Mouse (Mus musculus) limb, embryonic 15.5 days (tissue): ENCODE measurements around the gene Prss45. TPM values are rescaled to one million over a fixed set of nuclear protein-coding genes. Genes with fewer than 3 reads are reported as not detected.
"Not testable (repeated sequence)": the region's sequence is repeated elsewhere in the genome, so short reads cannot be mapped to it uniquely, and the experiment has no call there.

Experiments
- ATAC-seq: fragments of 200-750 bp; cut with Nextera tagmentation; 2 replicates; pipeline ENCODE4 v1.8.0; 2017; ENCODE audit warnings: low read depth, moderate TSS enrichment; ENCODE audit not compliant: insufficient number of reproducible peaks, low FRiP score, low TSS enrichment
- H3K27ac ChIP-seq: fragments of 300-500 bp; sonication (generic); 2 replicates; pipeline ENCODE4 v1.5.1; 2015; ENCODE audit warnings: moderate library complexity, mild to moderate bottlenecking, inconsistent platforms
- H3K27me3 ChIP-seq: fragments of 300-500 bp; sonication (generic); 2 replicates; pipeline ENCODE4 v1.6.1; 2015; ENCODE audit warnings: inconsistent platforms
- H3K36me3 ChIP-seq: fragments of 300-500 bp; sonication (generic); 2 replicates; pipeline ENCODE4 v1.6.1; 2015; ENCODE audit warnings: inconsistent platforms
- H3K4me1 ChIP-seq: fragments of 300-500 bp; sonication (generic); 2 replicates; pipeline ENCODE4 v1.6.1; 2015; ENCODE audit warnings: inconsistent platforms
- H3K4me2 ChIP-seq: fragments of 300-500 bp; sonication (generic); 2 replicates; pipeline ENCODE4 v1.6.1; 2015; ENCODE audit warnings: mild to moderate bottlenecking, inconsistent platforms
- H3K4me3 ChIP-seq: fragments of 300-500 bp; sonication (generic); 2 replicates; pipeline ENCODE4 v1.5.1; 2015; ENCODE audit warnings: mild to moderate bottlenecking, inconsistent platforms
- H3K9ac ChIP-seq: fragments of 300-500 bp; sonication (generic); 2 replicates; pipeline ENCODE4 v1.6.1; 2015; ENCODE audit warnings: inconsistent platforms
- H3K9me3 ChIP-seq: fragments of 300-500 bp; sonication (generic); 2 replicates; pipeline ENCODE4 v1.6.1; 2016; ENCODE audit warnings: inconsistent platforms
- WGBS: fragments of 180-500 bp; shearing (Covaris S2); methylation state at CpG from one replicate; pipeline ENCODE4 v1.1.7; 2015; 5-methylcytosine and 5-hydroxymethylcytosine counted together
- polyA plus RNA-seq: library from polyadenylated mRNA; unstranded; fragments of >200 nt; fragmentation: Nextera tagmentation; extraction: Ambion mirVana; gene quantifications from 2 replicates; pipeline ENCODE4 v1.2.1, GENCODE M21; 2015

Gene Prss45
- polyA plus RNA-seq, result not detected in 2 replicates

DNA sequence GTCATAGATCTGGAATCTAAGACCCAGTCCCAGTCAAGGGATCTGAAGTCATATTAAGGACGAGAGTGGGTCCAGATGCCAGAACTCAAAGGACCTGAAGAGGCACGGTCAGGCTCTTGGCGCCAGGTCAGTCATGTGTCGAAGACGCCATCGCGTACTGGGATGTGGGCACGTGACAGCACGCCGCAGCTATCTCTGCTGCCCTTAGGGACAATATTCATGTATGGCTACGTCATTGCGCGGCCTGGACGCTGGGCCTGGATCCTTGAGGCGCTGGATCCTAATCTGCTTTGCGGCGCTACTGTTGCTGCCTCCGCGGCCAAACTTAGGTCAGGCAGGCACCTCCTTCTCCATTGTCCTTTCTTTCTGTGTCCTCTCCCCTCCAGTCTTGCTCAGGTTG lies at the start of gene Prss45:
Prss45 (plus strand) TSS at position 178 of the 400 bp plus-strand sequence.
- no peak within 1 kb of the TSS for H3K9ac ChIP-seq
- ATAC-seq, result no peak
- H3K36me3 ChIP-seq, result no peaks in the 10 kb centered on the region
- peaks cover 3% of the 10 kb centered on the region; the same call in 1 of the 2 replicates for H3K4me1 ChIP-seq
- H3K27ac ChIP-seq, result no peak within 1 kb of the TSS
- H3K4me2 ChIP-seq, result no peak within 1 kb of the TSS
- 80% methylated on average over 19 of the region's 19 CpGs for WGBS
- no peaks in the 10 kb centered on the region for H3K27me3 ChIP-seq
- no peaks in the 10 kb centered on the region for H3K9me3 ChIP-seq
- no peak within 1 kb of the TSS for H3K4me3 ChIP-seq

DNA sequence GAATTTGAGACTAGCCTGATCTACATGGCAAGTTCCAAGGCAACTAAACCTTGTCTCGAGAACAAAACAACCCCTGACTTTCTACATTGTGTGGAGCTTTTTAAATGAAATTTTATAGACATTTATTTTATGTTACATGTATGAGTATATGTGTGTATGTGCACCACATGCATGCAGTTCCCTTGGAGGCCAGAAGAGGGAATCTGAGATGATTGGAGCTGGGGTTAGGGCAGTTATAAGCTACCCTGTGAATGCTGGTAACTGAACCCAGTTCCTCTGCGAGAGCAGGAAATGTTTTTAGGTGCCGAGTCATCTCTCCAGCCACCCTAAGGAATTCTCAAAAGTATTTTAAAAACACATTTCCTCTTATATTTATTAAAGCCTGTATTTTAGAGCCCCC lies 46.2 kb upstream of the Prss45 start:
- Histone ChIP-seq H3K27me3 (no peaks in the 10 kb centered on the region), H3K9ac (no peak overlapping the region)

GRCm38 (mm10) chr9:110790462-110790861 lies 43.9 kb upstream of the Prss45 start:
- H3K27ac ChIP-seq, result no peak overlapping the region
- no peaks in the 10 kb centered on the region for H3K36me3 ChIP-seq
- H3K4me3 ChIP-seq, result no peak overlapping the region
- no peaks in the 10 kb centered on the region for H3K9me3 ChIP-seq
- no peak overlapping the region for H3K4me2 ChIP-seq
- H3K9ac ChIP-seq, result no peak overlapping the region
- H3K4me1 ChIP-seq, result no peaks in the 10 kb centered on the region
- WGBS, result 65% methylated on average over 4 of the region's 4 CpGs
- 0 out of 2 replicates have a peak, but pooled peaks cover 3% of the 10 kb centered on the region for H3K27me3 ChIP-seq
- no peak for ATAC-seq

More for the DNA sequence above, 46.2 kb upstream of the Prss45 start:
- Histone ChIP-seq H3K4me1 (no peaks in the 10 kb centered on the region), H3K4me2 (no peak overlapping the region), H3K4me3 (no peak overlapping the region), H3K9me3 (no peaks in the 10 kb centered on the region), H3K36me3 (no peaks in the 10 kb centered on the region), H3K27ac (no peak overlapping the region)
- 85% methylated on average over 3 of the region's 3 CpGs for WGBS
- no peak for ATAC-seq

DNA sequence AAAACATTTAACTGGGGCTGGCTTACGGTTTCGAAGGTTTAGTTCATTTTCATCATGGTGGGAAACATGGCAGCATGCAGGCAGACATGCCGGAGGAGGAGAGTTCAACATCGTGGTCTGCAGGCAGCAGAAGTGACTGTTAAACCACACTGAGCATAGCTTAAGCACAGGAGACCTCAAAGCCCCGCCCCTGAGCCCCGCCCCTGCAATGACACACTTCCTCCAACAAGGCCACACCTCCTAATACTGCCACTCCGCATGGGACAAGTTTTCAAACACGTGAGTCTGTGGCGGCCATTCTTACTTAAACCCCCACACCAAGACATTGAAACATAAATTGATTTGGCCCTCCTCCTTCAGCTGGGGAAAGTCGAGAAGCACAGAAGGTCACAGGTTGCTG lies 37.4 kb upstream of the Prss45 start:
- H3K27ac ChIP-seq, result no peak overlapping the region
- H3K9me3 ChIP-seq, result no peaks in the 10 kb centered on the region
- 0 out of 2 replicates have a peak, but pooled peaks cover 3% of the 10 kb centered on the region for H3K27me3 ChIP-seq
- no peaks in the 10 kb centered on the region for H3K36me3 ChIP-seq
- H3K9ac ChIP-seq, result no peak overlapping the region
- 82% methylated on average over 10 of the region's 10 CpGs for WGBS
- H3K4me3 ChIP-seq, result no peak overlapping the region
- no peak overlapping the region for H3K4me2 ChIP-seq
- no peaks in the 10 kb centered on the region for H3K4me1 ChIP-seq
- ATAC-seq, result no peak

GRCm38 (mm10) chr9:110797866-110798265 lies 36.5 kb upstream of the Prss45 start, which contains the start of gene Prss42:
TSS of gene Prss42 (plus strand) at chr9:110798166.
- H3K27me3 ChIP-seq, result peaks cover 3% of the 10 kb centered on the region; the same call in 1 of the 2 replicates
- H3K9ac ChIP-seq, result no peak within 1 kb of the TSS
- no peak within 1 kb of the TSS for H3K27ac ChIP-seq
- H3K4me3 ChIP-seq, result no peak within 1 kb of the TSS
- no peak within 1 kb of the TSS for H3K4me2 ChIP-seq
- no peaks in the 10 kb centered on the region for H3K36me3 ChIP-seq
- ATAC-seq, result no peak
- no peaks in the 10 kb centered on the region for H3K9me3 ChIP-seq
- H3K4me1 ChIP-seq, result no peaks in the 10 kb centered on the region
- WGBS, result 89% methylated on average over 14 of the region's 14 CpGs

- H3K9ac ChIP-seq, result no peak overlapping the region
- no peaks in the 10 kb centered on the region for H3K4me1 ChIP-seq
- H3K4me3 ChIP-seq, result no peak overlapping the region
- H3K36me3 ChIP-seq, result no peaks in the 10 kb centered on the region
- 82% methylated on average over 8 of the region's 8 CpGs for WGBS
- no peaks in the 10 kb centered on the region for H3K9me3 ChIP-seq
- ATAC-seq, result no peak
- H3K27me3 ChIP-seq, result no peaks in the 10 kb centered on the region; the same call in 1 of the 2 replicates
- H3K27ac ChIP-seq, result no peak overlapping the region
- H3K4me2 ChIP-seq, result no peak overlapping the region
Observed at GRCm38 (mm10) chr9:110800834-110801479, 33.4 kb upstream of the Prss45 start.

DNA sequence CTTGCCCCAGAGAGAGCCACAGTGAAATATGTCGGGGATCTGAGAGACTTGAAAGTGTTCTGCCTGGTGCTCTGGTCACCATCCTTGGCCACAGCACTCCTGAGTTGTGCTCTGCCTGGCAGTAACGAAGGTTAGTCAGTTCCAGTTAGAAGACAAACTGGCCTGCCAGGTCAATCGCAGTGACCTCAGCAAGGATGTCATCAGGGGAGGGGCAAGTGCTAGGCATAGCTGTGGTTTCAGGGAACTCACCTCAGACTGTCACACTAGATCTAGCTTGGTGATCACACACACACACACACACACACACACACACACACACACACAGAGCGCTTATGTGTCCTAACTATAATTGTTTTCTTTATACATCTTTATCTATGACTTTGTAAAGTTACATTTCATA lies 31.1 kb upstream of the Prss45 start:
- no peak overlapping the region for H3K4me2 ChIP-seq
- 56% methylated on average over 4 of the region's 4 CpGs for WGBS
- H3K9me3 ChIP-seq, result no peaks in the 10 kb centered on the region
- no peak for ATAC-seq
- H3K27me3 ChIP-seq, result no peaks in the 10 kb centered on the region; the same call in 1 of the 2 replicates
- no peak overlapping the region for H3K4me3 ChIP-seq
- no peak overlapping the region for H3K9ac ChIP-seq
- H3K27ac ChIP-seq, result no peak overlapping the region
- H3K36me3 ChIP-seq, result no peaks in the 10 kb centered on the region
- H3K4me1 ChIP-seq, result no peaks in the 10 kb centered on the region

GRCm38 (mm10) chr9:110810051-110810450 lies 24.3 kb upstream of the Prss45 start:
- Histone ChIP-seq H3K4me1 (no peaks in the 10 kb centered on the region), H3K9me3 (no peaks in the 10 kb centered on the region), H3K27ac (no peak overlapping the region), H3K4me3 (no peak overlapping the region), H3K27me3 (no peaks in the 10 kb centered on the region), H3K9ac (no peak overlapping the region), H3K4me2 (no peak overlapping the region), H3K36me3 (no peaks in the 10 kb centered on the region)
- no peak for ATAC-seq
- 68% methylated on average over 4 of the region's 4 CpGs for WGBS

- ATAC-seq, result no peak
- H3K9me3 ChIP-seq, result no peaks in the 10 kb centered on the region
- 58% methylated on average over 18 of the region's 18 CpGs for WGBS
- H3K36me3 ChIP-seq, result no peaks in the 10 kb centered on the region
- no peak within 1 kb of the TSS for H3K4me2 ChIP-seq
- H3K9ac ChIP-seq, result no peak within 1 kb of the TSS
- H3K4me3 ChIP-seq, result no peak within 1 kb of the TSS
- H3K27me3 ChIP-seq, result no peaks in the 10 kb centered on the region
- no peak within 1 kb of the TSS for H3K27ac ChIP-seq
- H3K4me1 ChIP-seq, result no peaks in the 10 kb centered on the region
Observed at GRCm38 (mm10) chr9:110813789-110814188, 20.6 kb upstream of the Prss45 start, which contains the start of gene Prss44. TSS of gene Prss44 (plus strand) at chr9:110813994.

DNA sequence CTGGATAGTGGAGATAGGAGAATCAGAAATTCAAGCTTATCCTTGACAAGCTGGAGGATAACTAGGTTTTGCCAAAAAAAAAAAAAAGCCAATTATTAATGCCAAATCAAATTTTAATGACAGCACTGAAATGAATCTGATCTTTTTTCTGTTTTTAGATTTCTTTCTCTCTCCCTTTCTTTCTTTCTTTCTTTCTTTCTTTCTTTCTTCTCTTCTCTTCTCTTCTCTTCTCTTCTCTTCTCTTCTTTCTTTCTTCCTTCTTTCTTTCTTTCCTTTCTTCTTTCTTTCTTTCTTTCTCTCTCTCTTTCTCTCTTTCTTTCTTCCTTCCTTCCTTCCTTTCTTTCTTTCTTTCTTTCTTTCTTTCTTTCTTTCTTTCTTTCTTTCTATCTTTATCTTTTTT lies 13.8 kb upstream of the Prss45 start:
- not testable (repeated sequence) for H3K9me3 ChIP-seq

GRCm38 (mm10) chr9:110821436-110821835 lies 13.0 kb upstream of the Prss45 start:
- no peaks in the 10 kb centered on the region for H3K4me1 ChIP-seq
- no peak for ATAC-seq
- H3K9ac ChIP-seq, result no peak overlapping the region
- 80% methylated on average over 7 of the region's 7 CpGs for WGBS
- H3K27me3 ChIP-seq, result no peaks in the 10 kb centered on the region
- H3K4me2 ChIP-seq, result no peak overlapping the region
- H3K27ac ChIP-seq, result no peak overlapping the region
- H3K4me3 ChIP-seq, result no peak overlapping the region
- H3K9me3 ChIP-seq, result no peaks in the 10 kb centered on the region
- H3K36me3 ChIP-seq, result no peaks in the 10 kb centered on the region

More for the DNA sequence above, 13.8 kb upstream of the Prss45 start:
- not testable (repeated sequence) for H3K9ac ChIP-seq, H3K27ac ChIP-seq, H3K4me1 ChIP-seq, H3K4me3 ChIP-seq, H3K36me3 ChIP-seq, H3K27me3 ChIP-seq, H3K4me2 ChIP-seq, ATAC-seq

GRCm38 (mm10) chr9:110825426-110825825 lies 9.0 kb upstream of the Prss45 start:
- Histone ChIP-seq H3K27me3 (no peaks in the 10 kb centered on the region), H3K4me1 (no peaks in the 10 kb centered on the region), H3K9me3 (no peaks in the 10 kb centered on the region), H3K9ac (no peak overlapping the region), H3K4me3 (no peak overlapping the region), H3K4me2 (no peak overlapping the region), H3K36me3 (no peaks in the 10 kb centered on the region), H3K27ac (no peak overlapping the region)
- 52% methylated on average over 4 of the region's 4 CpGs for WGBS
- ATAC-seq, result no peak
